Mouse (Mus musculus): ENCODE results near the gene Enthd1. TPM values are rescaled to one million over a fixed set of nuclear protein-coding genes. Genes with fewer than 3 reads are reported as not detected.

The Enthd1 gene
- polyA plus RNA-seq, 1 experiment: not detected

- Histone ChIP-seq H3K4me2 (ENCODE audit: low read depth) (no peak overlapping the region), H3K79me2 (ENCODE audit: control insufficient read depth, insufficient read depth) (no peaks in the 10 kb centered on the region), H3ac (ENCODE audit: control insufficient read depth, insufficient read length) (no peak overlapping the region), H3K36me3 (ENCODE audit: control insufficient read depth, insufficient read depth) (no peaks in the 10 kb centered on the region), H3K4me3 (no peak overlapping the region), H3K27me3 (ENCODE audit: control insufficient read depth, insufficient read depth, insufficient read length) (peaks cover 17% of the 10 kb centered on the region)
- TF ChIP-seq POLR2A (IDR thresholded peaks at IDR 0.05; ENCODE audit: insufficient read length, low read depth) (no peak), TCF3 (IDR thresholded peaks at IDR 0.05; ENCODE audit: insufficient read length, low read depth) (no peak), MYOD1 (IDR thresholded peaks at IDR 0.05; ENCODE audit: control insufficient read depth in 1 of 3, insufficient read length in 2 of 3, low read depth in 2 of 3) (no peak), CEBPB (IDR thresholded peaks at IDR 0.05; ENCODE audit: insufficient read depth, poor library complexity, severe bottlenecking) (no peak), REST (IDR thresholded peaks at IDR 0.05; ENCODE audit: insufficient read depth, insufficient read length) (no peak), USF1 (IDR thresholded peaks at IDR 0.05; ENCODE audit: low read depth) (no peak)
Measured at GRCm38 (mm10) chr15:80460011-80460410, 104.9 kb downstream of the Enthd1 start.

GRCm38 (mm10) chr15:80457984-80458383 is 107.0 kb downstream of the Enthd1 start:
- TF ChIP-seq REST (IDR thresholded peaks at IDR 0.05; ENCODE audit: insufficient read depth, insufficient read length) (no peak), MYOG (IDR thresholded peaks at IDR 0.05; ENCODE audit: control insufficient read depth in 1 of 3, insufficient read depth in 1 of 3, insufficient read length in 2 of 3, low read depth in 2 of 3) (no peak), TCF3 (IDR thresholded peaks at IDR 0.05; ENCODE audit: insufficient read length, low read depth) (no peak), MAX (IDR thresholded peaks at IDR 0.05; ENCODE audit: low read depth) (no peak), USF1 (IDR thresholded peaks at IDR 0.05; ENCODE audit: low read depth) (no peak), POLR2AphosphoS2 (IDR thresholded peaks at IDR 0.05; ENCODE audit: insufficient read length, low read depth) (no peak), SRF (IDR thresholded peaks at IDR 0.05; ENCODE audit: control insufficient read depth, insufficient read length, low read depth) (no peak), MYOD1 (IDR thresholded peaks at IDR 0.05; ENCODE audit: control insufficient read depth in 1 of 3, insufficient read length in 2 of 3, low read depth in 2 of 3) (no peak), E2F4 (IDR thresholded peaks at IDR 0.05; ENCODE audit: insufficient read depth) (no peak), POLR2A (IDR thresholded peaks at IDR 0.05; ENCODE audit: insufficient read length, low read depth) (no peak), CEBPB (IDR thresholded peaks at IDR 0.05; ENCODE audit: insufficient read depth, poor library complexity, severe bottlenecking) (no peak), TCF12 (IDR thresholded peaks at IDR 0.05; ENCODE audit: insufficient read depth, poor library complexity, severe bottlenecking) (no peak)
- Histone ChIP-seq H3K4me2 (ENCODE audit: low read depth) (no peak overlapping the region), H3K36me3 (ENCODE audit: control insufficient read depth, insufficient read depth) (no peaks in the 10 kb centered on the region), H3K79me2 (ENCODE audit: control insufficient read depth, insufficient read depth) (no peaks in the 10 kb centered on the region), H3ac (ENCODE audit: control insufficient read depth, insufficient read length) (no peak overlapping the region), H3K27me3 (ENCODE audit: control insufficient read depth, insufficient read depth, insufficient read length) (peaks cover 10% of the 10 kb centered on the region), H3K4me3 (no peak overlapping the region)

- no peak overlapping the region for H3ac ChIP-seq (ENCODE audit: control insufficient read depth, insufficient read length)
- TF ChIP-seq MYOG (IDR thresholded peaks at IDR 0.05; ENCODE audit: control insufficient read depth in 1 of 3, insufficient read depth in 1 of 3, insufficient read length in 2 of 3, low read depth in 2 of 3) (no peak), SRF (IDR thresholded peaks at IDR 0.05; ENCODE audit: control insufficient read depth, insufficient read length, low read depth) (no peak), MYOD1 (IDR thresholded peaks at IDR 0.05; ENCODE audit: control insufficient read depth in 1 of 3, insufficient read length in 2 of 3, low read depth in 2 of 3) (no peak), MAX (IDR thresholded peaks at IDR 0.05; ENCODE audit: low read depth) (no peak), USF1 (IDR thresholded peaks at IDR 0.05; ENCODE audit: low read depth) (no peak), E2F4 (IDR thresholded peaks at IDR 0.05; ENCODE audit: insufficient read depth) (no peak), CEBPB (IDR thresholded peaks at IDR 0.05; ENCODE audit: insufficient read depth, poor library complexity, severe bottlenecking) (no peak), TCF12 (IDR thresholded peaks at IDR 0.05; ENCODE audit: insufficient read depth, poor library complexity, severe bottlenecking) (no peak), TCF3 (IDR thresholded peaks at IDR 0.05; ENCODE audit: insufficient read length, low read depth) (no peak), POLR2AphosphoS2 (IDR thresholded peaks at IDR 0.05; ENCODE audit: insufficient read length, low read depth) (no peak), REST (IDR thresholded peaks at IDR 0.05; ENCODE audit: insufficient read depth, insufficient read length) (no peak), POLR2A (IDR thresholded peaks at IDR 0.05; ENCODE audit: insufficient read length, low read depth) (no peak)
- H3K27me3 ChIP-seq (ENCODE audit: control insufficient read depth, insufficient read depth, insufficient read length): no peaks in the 10 kb centered on the region
Measured at GRCm38 (mm10) chr15:80454486-80454885, 110.5 kb downstream of the Enthd1 start.

GRCm38 (mm10) chr15:80452425-80452824 is 112.5 kb downstream of the Enthd1 start:
- no peak overlapping the region for H3K4me2 ChIP-seq (ENCODE audit: low read depth)
- H3K36me3 ChIP-seq (ENCODE audit: control insufficient read depth, insufficient read depth): no peaks in the 10 kb centered on the region
- no peaks in the 10 kb centered on the region for H3K79me2 ChIP-seq (ENCODE audit: control insufficient read depth, insufficient read depth)
- no peaks in the 10 kb centered on the region for H3K27me3 ChIP-seq (ENCODE audit: control insufficient read depth, insufficient read depth, insufficient read length)
- H3ac ChIP-seq (ENCODE audit: control insufficient read depth, insufficient read length): no peak overlapping the region
- no peak overlapping the region for H3K4me3 ChIP-seq
- TF ChIP-seq SRF (IDR thresholded peaks at IDR 0.05; ENCODE audit: control insufficient read depth, insufficient read length, low read depth): no peak
- TF ChIP-seq CEBPB (IDR thresholded peaks at IDR 0.05; ENCODE audit: insufficient read depth, poor library complexity, severe bottlenecking): no peak
- no peak for TF ChIP-seq TCF12 (IDR thresholded peaks at IDR 0.05; ENCODE audit: insufficient read depth, poor library complexity, severe bottlenecking)
- TF ChIP-seq E2F4 (IDR thresholded peaks at IDR 0.05; ENCODE audit: insufficient read depth): no peak
- no peak for TF ChIP-seq MYOD1 (IDR thresholded peaks at IDR 0.05; ENCODE audit: control insufficient read depth in 1 of 3, insufficient read length in 2 of 3, low read depth in 2 of 3)
- no peak for TF ChIP-seq POLR2A (IDR thresholded peaks at IDR 0.05; ENCODE audit: insufficient read length, low read depth)
- no peak for TF ChIP-seq TCF3 (IDR thresholded peaks at IDR 0.05; ENCODE audit: insufficient read length, low read depth)
- no peak for TF ChIP-seq REST (IDR thresholded peaks at IDR 0.05; ENCODE audit: insufficient read depth, insufficient read length)
- no peak for TF ChIP-seq USF1 (IDR thresholded peaks at IDR 0.05; ENCODE audit: low read depth)
- no peak for TF ChIP-seq POLR2AphosphoS2 (IDR thresholded peaks at IDR 0.05; ENCODE audit: insufficient read length, low read depth)
- TF ChIP-seq MAX (IDR thresholded peaks at IDR 0.05; ENCODE audit: low read depth): no peak
- TF ChIP-seq MYOG (IDR thresholded peaks at IDR 0.05; ENCODE audit: control insufficient read depth in 1 of 3, insufficient read depth in 1 of 3, insufficient read length in 2 of 3, low read depth in 2 of 3): no peak

More at GRCm38 (mm10) chr15:80454486-80454885, 110.5 kb downstream of the Enthd1 start:
- Histone ChIP-seq H3K36me3 (ENCODE audit: control insufficient read depth, insufficient read depth) (no peaks in the 10 kb centered on the region), H3K79me2 (ENCODE audit: control insufficient read depth, insufficient read depth) (no peaks in the 10 kb centered on the region), H3K4me2 (ENCODE audit: low read depth) (no peak overlapping the region), H3K4me3 (no peak overlapping the region)
